Comparison of ENCODE assay signal across 30 mouse cellular contexts in the genomic region with DNA sequence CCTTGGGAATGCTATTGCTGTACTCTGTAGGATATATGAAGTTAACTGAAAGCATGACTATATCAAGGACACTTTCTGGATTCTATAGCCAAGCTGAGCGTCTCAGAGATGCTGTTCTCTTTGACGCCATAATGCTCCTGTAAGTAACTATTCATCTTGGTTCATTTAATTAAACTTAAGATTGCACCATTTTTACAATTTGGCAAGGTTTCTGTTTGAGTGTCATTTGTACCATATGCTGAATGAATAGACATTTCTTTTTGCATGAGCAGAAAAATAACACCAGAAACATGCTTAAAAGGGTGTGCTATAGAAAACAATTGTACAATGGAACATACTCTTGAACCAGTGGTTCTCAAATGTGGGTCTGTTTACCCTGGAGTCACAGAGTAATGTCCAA. TPM values are rescaled to one million over a fixed set of nuclear protein-coding genes. Genes with fewer than 3 reads are reported as not detected.
A peak's percentile ranks its signal among the peaks of the same experiment; 100 is the strongest.
DNase-seq lines count a peak whose midpoint lies in the region; ATAC-seq lines count a peak whose summit lies in the region.
"Had no signal": no experiment of that assay in that cellular context is flagged by ENCODE, and none has a peak within 500 bp of the region (broad histone marks: within the 10 kb centered on the region; RNA-seq: fewer than 3 reads in every experiment).

No protein-coding gene starts in this region.

- ATAC-seq in forebrain, embryonic 15.5 days (replicated peaks), result 0 out of 2 replicates have a peak, but pooled peaks have one; percentile 38
- no peak for ATAC-seq in forebrain, embryonic 13.5 days
- ATAC-seq in frontal cortex, adult (ENCODE audit: low TSS enrichment), result peak; percentile 50; the same call in 1 of the 2 replicates
- ATAC-seq in heart, embryonic 12.5 days (ENCODE audit: insufficient number of reproducible peaks, low FRiP score), result no peak
- ATAC-seq: hindbrain, embryonic 16.5 days; intestine, embryonic 15.5 days; Patski had no signal

- DNase-seq in frontal cortex, postnatal 36 days (ENCODE audit: low spot score in 2 of 2), result no peak
- peak; percentile 13 for DNase-seq in telencephalon, adult 2 months (ENCODE audit: low read depth, low spot score)
- DNase-seq: adrenal gland, postnatal 10 days; adrenal gland, postnatal 36 days; B cell, adult 2 months; cerebellum, adult 18-20 months; cerebellum, adult 9-10 months; cerebellum, postnatal 14 days; gastrocnemius, adult 2 months; gastrocnemius, postnatal 14 days; heart, adult 11 months; heart, postnatal 10 days; heart, postnatal 36 days; kidney, adult 11 months; kidney, adult 8-10 months had no signal

- H3K4me1 ChIP-seq in forebrain, embryonic 15.5 days, result no peaks in the 10 kb centered on the region
- H3K4me1 ChIP-seq in forebrain, embryonic 13.5 days, result no peaks in the 10 kb centered on the region
- H3K4me1 ChIP-seq in heart, embryonic 12.5 days (replicated peaks), result no peaks in the 10 kb centered on the region
- H3K4me1 ChIP-seq: heart, embryonic 15.5 days; hindbrain, embryonic 10.5 days; hindbrain, embryonic 13.5 days; intestine, embryonic 15.5 days had no signal

- 49% methylated on average over 2 of the region's 2 CpGs for WGBS in forebrain, embryonic 15.5 days
- WGBS in forebrain, embryonic 13.5 days, result 83% methylated on average over 2 of the region's 2 CpGs
- 78% methylated on average over 2 of the region's 2 CpGs for WGBS in heart, embryonic 12.5 days

- no peaks in the 10 kb centered on the region for H3K9me3 ChIP-seq in forebrain, embryonic 15.5 days
- H3K9me3 ChIP-seq in forebrain, embryonic 13.5 days (replicated peaks), result no peaks in the 10 kb centered on the region
- no peaks in the 10 kb centered on the region for H3K9me3 ChIP-seq in heart, embryonic 12.5 days (replicated peaks)
- H3K9me3 ChIP-seq: G1E; heart, embryonic 15.5 days; hindbrain, embryonic 10.5 days; hindbrain, embryonic 13.5 days; intestine, embryonic 15.5 days had no signal

- no peak overlapping the region for H3K27ac ChIP-seq in forebrain, embryonic 15.5 days (replicated peaks)
- no peak overlapping the region for H3K27ac ChIP-seq in forebrain, embryonic 13.5 days
- H3K27ac ChIP-seq in heart, embryonic 12.5 days (ENCODE audit: poor library complexity, severe bottlenecking), result no peak overlapping the region
- H3K27ac ChIP-seq: gastrocnemius, adult 2 months; heart, embryonic 15.5 days; hindbrain, embryonic 10.5 days; hindbrain, embryonic 13.5 days; intestine, embryonic 15.5 days had no signal

- no peak overlapping the region for H3K4me3 ChIP-seq in forebrain, embryonic 15.5 days
- H3K4me3 ChIP-seq in forebrain, embryonic 13.5 days, result no peak overlapping the region
- no peak overlapping the region for H3K4me3 ChIP-seq in heart, embryonic 12.5 days
- H3K4me3 ChIP-seq: gastrocnemius, adult 2 months; heart, embryonic 15.5 days; hindbrain, embryonic 10.5 days; hindbrain, embryonic 13.5 days; intestine, embryonic 15.5 days had no signal

- H3K36me3 ChIP-seq in forebrain, embryonic 15.5 days, result no peaks in the 10 kb centered on the region
- no peaks in the 10 kb centered on the region for H3K36me3 ChIP-seq in forebrain, embryonic 13.5 days (ENCODE audit: poor library complexity, severe bottlenecking)
- no peaks in the 10 kb centered on the region for H3K36me3 ChIP-seq in heart, embryonic 12.5 days
- H3K36me3 ChIP-seq: G1E; heart, embryonic 15.5 days; hindbrain, embryonic 10.5 days; hindbrain, embryonic 13.5 days; intestine, embryonic 15.5 days had no signal

- H3K27me3 ChIP-seq in forebrain, embryonic 15.5 days, result no peaks in the 10 kb centered on the region
- H3K27me3 ChIP-seq in forebrain, embryonic 13.5 days, result no peaks in the 10 kb centered on the region
- no peaks in the 10 kb centered on the region for H3K27me3 ChIP-seq in heart, embryonic 12.5 days (replicated peaks)
- H3K27me3 ChIP-seq: CH12.LX; heart, embryonic 15.5 days; hindbrain, embryonic 13.5 days; intestine, embryonic 15.5 days; Patski had no signal

- no peak overlapping the region for H3K9ac ChIP-seq in forebrain, embryonic 15.5 days (replicated peaks)
- no peak overlapping the region for H3K9ac ChIP-seq in forebrain, embryonic 13.5 days
- no peak overlapping the region for H3K9ac ChIP-seq in heart, embryonic 12.5 days
- H3K9ac ChIP-seq: heart, embryonic 15.5 days; hindbrain, embryonic 13.5 days; intestine, embryonic 15.5 days had no signal

- no peak overlapping the region for H3K4me2 ChIP-seq in forebrain, embryonic 15.5 days (replicated peaks)
- no peak overlapping the region for H3K4me2 ChIP-seq in forebrain, embryonic 13.5 days
- H3K4me2 ChIP-seq in heart, embryonic 12.5 days, result no peak overlapping the region
- H3K4me2 ChIP-seq: heart, embryonic 11.5 days; heart, embryonic 15.5 days; hindbrain, embryonic 13.5 days; intestine, embryonic 15.5 days had no signal

RNA-seq across cellular contexts. Expression of a gene that starts 38.4 kb away (rescaled TPM):
- not detected in 2 replicates for polyA plus RNA-seq in forebrain, embryonic 15.5 days (2015; fragmentation: Nextera tagmentation; extraction: Ambion mirVana)
- not detected in 2 replicates for polyA plus RNA-seq in forebrain, embryonic 13.5 days (2015; fragmentation: Nextera tagmentation; extraction: Ambion mirVana)
- polyA plus RNA-seq in heart, embryonic 12.5 days (2016; fragmentation: Nextera tagmentation; extraction: Ambion mirVana), result not detected in 2 replicates
- polyA plus RNA-seq: embryonic facial prominence, embryonic 11.5 days; embryonic facial prominence, embryonic 14.5 days; G1E; heart, embryonic 11.5 days; heart, embryonic 15.5 days; hindbrain, embryonic 10.5 days; hindbrain, embryonic 13.5 days; hindbrain, embryonic 16.5 days; intestine, embryonic 15.5 days; Patski had no signal

Comparison
In these comparisons a context has a peak if more than half of its experiments do, and no peak if none do; other contexts are left out.
1. ATAC-seq: peak in forebrain, embryonic 15.5 days (single experiment) and frontal cortex, adult (single experiment); none in forebrain, embryonic 13.5 days (single experiment) and heart, embryonic 12.5 days (single experiment).